Mouse (Mus musculus): ENCODE results near the gene Mkrn2os. TPM values are rescaled to one million over a fixed set of nuclear protein-coding genes. Genes with fewer than 3 reads are reported as not detected.
"Not testable (repeated sequence)": the region's sequence is repeated elsewhere in the genome, so short reads cannot be mapped to it uniquely, and the experiment has no call there.

Gene Mkrn2os
- 33.1 and 36.9 TPM in 2 replicates for polyA plus RNA-seq (2015; fragmentation: Nextera tagmentation; extraction: Ambion mirVana)

DNA sequence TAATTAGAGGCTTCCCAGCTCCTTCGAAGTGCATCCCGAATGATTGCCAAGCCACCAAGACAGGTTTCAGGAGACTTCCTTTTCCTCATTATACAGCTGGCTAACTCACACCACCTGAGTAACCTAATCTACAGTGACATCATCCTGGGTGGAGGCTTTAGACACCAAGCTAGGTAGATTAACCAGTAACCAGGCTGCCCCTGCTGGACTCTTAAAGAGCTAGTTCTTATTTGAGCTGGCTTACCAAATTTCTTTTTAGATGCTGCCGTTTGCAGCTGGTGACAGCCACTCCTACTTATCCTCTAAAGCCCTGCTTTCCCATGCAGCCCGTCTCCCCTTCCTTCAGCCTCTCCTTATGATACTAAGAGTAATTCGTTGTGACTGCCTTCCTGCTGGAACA is at the start of gene Mkrn2os:
TSS of gene Mkrn2os (minus strand) at position 119 of the 400 bp plus-strand sequence.
- H3K4me3 ChIP-seq (replicated peaks), result peak within 1 kb of the TSS; percentile 30
- 33% methylated on average over 5 of the region's 5 CpGs for WGBS
- no peaks in the 10 kb centered on the region for H3K36me3 ChIP-seq
- peak within 1 kb of the TSS; percentile 80 for H3K27ac ChIP-seq
- peak within 1 kb of the TSS; percentile 16; the same call in 1 of the 2 replicates for H3K9ac ChIP-seq
- peak within 1 kb of the TSS; percentile 47 for H3K4me2 ChIP-seq (replicated peaks)
- H3K9me3 ChIP-seq, result no peaks in the 10 kb centered on the region
- peak; percentile 92 for ATAC-seq
- H3K27me3 ChIP-seq (replicated peaks), result no peaks in the 10 kb centered on the region
- no peaks in the 10 kb centered on the region for H3K4me1 ChIP-seq (replicated peaks)

DNA sequence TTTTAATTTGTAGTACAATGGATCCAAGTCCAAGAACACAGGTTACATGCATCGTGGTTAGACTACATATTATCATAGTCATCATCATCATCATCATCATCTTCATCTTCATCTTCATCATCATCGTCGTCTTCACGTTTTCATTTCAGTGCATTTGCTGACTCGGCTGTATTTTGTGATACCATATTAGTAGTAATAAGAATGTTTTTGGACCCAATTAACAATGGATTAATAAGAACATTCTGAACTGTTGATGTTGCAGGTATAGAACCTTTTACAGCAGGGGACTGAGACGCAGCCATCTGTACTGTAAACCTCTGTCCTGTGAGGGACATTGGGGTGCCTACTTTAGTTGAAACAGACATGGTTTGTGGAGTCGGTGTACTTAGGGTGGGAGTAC is 45.8 kb upstream of the Mkrn2os start:
- H3K4me3 ChIP-seq (replicated peaks); H3K9ac ChIP-seq; ATAC-seq; H3K27ac ChIP-seq; H3K4me1 ChIP-seq (replicated peaks); H3K27me3 ChIP-seq (replicated peaks); H3K4me2 ChIP-seq (replicated peaks); H3K9me3 ChIP-seq: not testable (repeated sequence)
- H3K36me3 ChIP-seq, result peaks cover 23% of the 10 kb centered on the region
- 93% methylated on average over 7 of the region's 7 CpGs for WGBS

DNA sequence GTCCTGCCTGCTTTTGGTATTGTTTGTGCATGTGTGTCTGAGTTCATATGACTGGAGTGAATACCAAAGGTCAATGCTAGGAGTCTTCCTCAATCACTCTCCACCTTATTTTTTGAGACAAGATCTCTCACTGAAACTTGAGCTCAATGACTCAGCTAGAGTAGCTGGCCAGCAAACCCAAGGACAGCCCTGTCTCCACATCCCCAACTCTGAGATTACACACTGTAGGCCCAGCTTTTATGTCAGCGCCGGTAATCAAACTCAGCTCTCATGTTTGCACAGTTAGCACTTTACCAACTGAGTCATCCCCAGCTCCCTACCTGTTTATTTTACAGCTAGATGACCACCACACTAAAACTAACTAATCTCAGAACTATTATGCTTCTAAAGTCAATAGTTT is 41.6 kb upstream of the Mkrn2os start:
- H3K36me3 ChIP-seq, result peaks cover 28% of the 10 kb centered on the region
- 0 out of 2 replicates have a peak, but pooled peaks have one; percentile 49 for ATAC-seq
- H3K27ac ChIP-seq, result no peak overlapping the region
- no peaks in the 10 kb centered on the region for H3K9me3 ChIP-seq
- 79% methylated on average over 2 of the region's 2 CpGs for WGBS
- no peaks in the 10 kb centered on the region for H3K27me3 ChIP-seq (replicated peaks)
- H3K4me2 ChIP-seq (replicated peaks), result no peak overlapping the region
- H3K9ac ChIP-seq, result no peak overlapping the region
- H3K4me3 ChIP-seq (replicated peaks), result no peak overlapping the region
- H3K4me1 ChIP-seq (replicated peaks), result no peaks in the 10 kb centered on the region

DNA sequence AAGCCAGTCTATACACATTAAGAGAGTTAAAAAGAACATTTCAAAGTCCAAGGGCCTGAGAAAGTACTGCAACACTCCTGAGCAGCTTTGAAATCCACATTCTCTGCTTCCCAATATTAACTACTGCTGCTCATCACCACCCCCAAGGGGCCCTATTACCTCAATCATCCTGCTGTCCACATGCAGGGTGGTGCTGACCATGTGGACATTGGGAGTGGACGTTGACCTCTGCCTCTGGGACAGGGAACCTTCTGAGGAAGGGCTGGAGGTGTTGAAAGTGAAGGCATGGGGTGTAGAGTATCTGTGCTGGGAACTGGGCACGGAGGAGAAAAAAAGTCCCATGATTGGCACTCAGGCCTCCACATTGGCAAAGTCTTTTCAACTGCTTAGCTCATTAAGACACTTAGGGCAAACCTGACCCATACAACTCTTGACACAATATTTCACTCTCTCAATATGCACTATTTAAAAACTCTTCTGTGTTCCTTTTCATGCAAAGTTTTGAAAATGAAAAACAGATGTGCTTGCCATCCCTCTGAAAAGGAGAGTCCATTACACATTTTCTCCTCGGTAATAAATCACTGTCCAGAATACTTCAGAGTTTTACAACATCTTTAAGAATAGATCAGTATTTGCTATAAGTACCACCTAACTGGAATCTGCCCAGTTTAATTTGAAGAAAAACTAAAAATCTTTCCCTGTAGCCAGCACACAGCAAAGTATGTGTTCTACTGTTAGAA is 38.9 kb upstream of the Mkrn2os start:
- H3K36me3 ChIP-seq, result peaks cover 19% of the 10 kb centered on the region

DNA sequence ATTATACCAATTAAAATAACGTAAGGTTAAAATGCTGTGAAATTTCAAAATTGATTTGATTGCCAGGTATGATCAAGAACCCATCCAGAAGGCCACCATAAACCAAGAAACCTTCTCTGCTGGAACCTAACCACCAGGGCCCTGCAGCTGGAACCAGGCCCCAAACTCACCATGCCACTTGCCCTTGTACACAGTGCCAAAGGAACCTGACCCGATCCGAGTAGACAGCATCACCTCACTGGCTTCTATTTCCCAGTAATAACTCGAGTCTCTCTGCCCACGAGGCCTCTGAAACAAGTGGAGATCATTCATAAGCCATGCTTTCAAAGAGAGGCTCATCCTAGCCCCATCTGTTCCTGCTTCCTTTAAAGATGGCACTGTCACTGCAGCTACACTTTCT is 33.7 kb upstream of the Mkrn2os start:
- Histone ChIP-seq H3K9me3 (no peaks in the 10 kb centered on the region), H3K4me3 (replicated peaks) (no peak overlapping the region), H3K4me1 (replicated peaks) (no peaks in the 10 kb centered on the region), H3K9ac (no peak overlapping the region), H3K27ac (no peak overlapping the region), H3K27me3 (replicated peaks) (no peaks in the 10 kb centered on the region), H3K36me3 (peaks cover 25% of the 10 kb centered on the region), H3K4me2 (replicated peaks) (no peak overlapping the region)
- no peak for ATAC-seq
- 86% methylated on average over 5 of the region's 5 CpGs for WGBS

More for the DNA sequence above, 38.9 kb upstream of the Mkrn2os start:
- no peak overlapping the region for H3K27ac ChIP-seq
- no peak for ATAC-seq
- H3K27me3 ChIP-seq (replicated peaks), result no peaks in the 10 kb centered on the region
- no peak overlapping the region for H3K4me2 ChIP-seq (replicated peaks)
- no peak overlapping the region for H3K9ac ChIP-seq
- 86% methylated on average over 3 of the region's 3 CpGs for WGBS
- no peaks in the 10 kb centered on the region for H3K4me1 ChIP-seq (replicated peaks)
- no peaks in the 10 kb centered on the region for H3K9me3 ChIP-seq
- H3K4me3 ChIP-seq (replicated peaks), result no peak overlapping the region

DNA sequence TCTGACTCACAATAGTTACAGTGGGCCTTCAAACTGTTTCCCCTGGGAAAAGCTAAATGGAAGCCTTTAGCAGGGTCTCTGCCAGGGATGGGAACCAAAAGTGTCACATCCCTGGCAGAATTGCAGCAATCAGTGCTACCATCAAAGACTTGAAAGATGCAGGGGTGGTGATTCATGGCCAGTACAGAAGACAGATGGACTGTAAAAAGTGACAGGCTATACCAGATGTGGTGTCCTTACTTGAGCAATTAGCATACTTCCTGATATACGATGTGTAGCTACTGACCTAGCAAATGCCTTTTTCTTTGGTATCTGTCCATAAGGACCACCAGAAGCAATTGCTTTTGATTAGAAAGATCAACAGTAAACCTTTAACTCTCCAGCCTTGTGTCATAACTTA is 28.6 kb upstream of the Mkrn2os start:
- Histone ChIP-seq H3K4me2 (replicated peaks) (no peak overlapping the region), H3K27ac (no peak overlapping the region), H3K27me3 (replicated peaks) (no peaks in the 10 kb centered on the region), H3K36me3 (peaks cover 53% of the 10 kb centered on the region), H3K4me1 (replicated peaks) (no peaks in the 10 kb centered on the region), H3K9ac (no peak overlapping the region), H3K9me3 (no peaks in the 10 kb centered on the region), H3K4me3 (replicated peaks) (no peak overlapping the region)
- 48% methylated on average over 1 of the region's 1 CpGs for WGBS
- no peak for ATAC-seq

DNA sequence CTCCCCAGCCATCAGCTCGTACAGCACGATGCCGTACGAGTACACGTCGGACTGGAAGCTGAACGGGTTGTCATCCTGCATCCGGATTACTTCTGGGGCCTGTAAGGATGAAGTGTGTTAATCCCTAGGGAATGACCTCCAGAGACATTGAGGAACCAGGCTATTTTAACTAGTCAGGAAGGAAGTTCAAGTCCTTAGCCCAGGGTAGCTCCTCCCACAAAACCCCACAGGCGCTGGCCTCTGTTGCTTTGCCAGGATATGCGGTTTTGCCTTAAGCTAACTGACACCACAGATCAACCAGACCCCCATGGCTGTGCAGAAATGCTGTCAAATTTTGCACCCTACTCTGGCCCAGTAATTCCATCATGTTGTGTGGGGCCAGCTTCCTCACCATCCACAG is 27.4 kb upstream of the Mkrn2os start:
- Histone ChIP-seq H3K4me1 (replicated peaks) (no peaks in the 10 kb centered on the region), H3K4me3 (replicated peaks) (no peak overlapping the region), H3K36me3 (peaks cover 50% of the 10 kb centered on the region), H3K27me3 (replicated peaks) (no peaks in the 10 kb centered on the region), H3K4me2 (replicated peaks) (no peak overlapping the region), H3K27ac (no peak overlapping the region), H3K9me3 (no peaks in the 10 kb centered on the region), H3K9ac (no peak overlapping the region)
- ATAC-seq, result no peak
- WGBS, result 91% methylated on average over 10 of the region's 10 CpGs

DNA sequence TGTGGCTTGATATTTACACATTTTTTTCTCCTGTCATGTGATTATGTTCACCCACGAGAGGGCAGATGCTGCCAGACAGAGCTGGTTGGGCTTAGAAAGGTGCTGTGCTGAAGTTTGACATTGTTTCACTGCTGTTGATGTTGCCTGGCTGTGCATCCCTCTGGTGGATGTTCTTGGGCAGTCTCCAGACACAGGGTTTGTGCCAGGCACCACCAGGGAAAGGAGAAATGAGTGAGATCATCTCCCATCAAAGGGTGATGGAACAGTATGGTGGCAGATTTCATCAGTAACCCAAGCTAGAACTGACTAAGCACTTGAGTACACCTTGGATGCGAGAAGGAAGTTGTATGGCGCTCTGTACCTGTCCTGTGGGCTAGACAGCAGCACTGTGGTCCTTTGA is 23.6 kb upstream of the Mkrn2os start:
- H3K9ac ChIP-seq, result no peak overlapping the region
- ATAC-seq, result no peak
- 79% methylated on average over 3 of the region's 3 CpGs for WGBS

DNA sequence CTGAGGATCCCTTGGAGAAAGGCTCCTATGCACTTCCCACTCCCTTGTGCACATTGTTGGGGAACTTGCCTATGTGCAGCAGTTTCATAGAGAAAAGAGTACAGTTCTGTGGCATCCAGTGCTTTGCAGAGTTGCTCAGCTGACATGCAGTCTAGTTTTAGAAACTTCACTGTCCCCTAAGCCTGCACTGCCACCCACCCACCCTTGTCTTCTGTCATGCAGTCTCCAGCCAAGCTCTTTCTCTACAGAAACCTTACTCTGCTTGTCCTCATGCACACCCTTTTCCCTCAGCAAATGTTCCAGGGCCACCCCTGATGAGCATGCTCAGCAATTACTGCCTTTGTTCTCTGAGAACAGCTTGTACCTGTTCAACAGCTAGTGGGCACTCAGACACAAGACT is 21.4 kb upstream of the Mkrn2os start:
- no peaks in the 10 kb centered on the region for H3K27me3 ChIP-seq (replicated peaks)
- peaks cover 55% of the 10 kb centered on the region for H3K36me3 ChIP-seq
- no peaks in the 10 kb centered on the region for H3K4me1 ChIP-seq (replicated peaks)
- no peaks in the 10 kb centered on the region for H3K9me3 ChIP-seq
- ATAC-seq, result no peak
- no peak overlapping the region for H3K27ac ChIP-seq
- no peak overlapping the region for H3K4me2 ChIP-seq (replicated peaks)
- H3K4me3 ChIP-seq (replicated peaks), result no peak overlapping the region
- no peak overlapping the region for H3K9ac ChIP-seq

More for the DNA sequence above, 23.6 kb upstream of the Mkrn2os start:
- Histone ChIP-seq H3K9me3 (no peaks in the 10 kb centered on the region), H3K36me3 (peaks cover 54% of the 10 kb centered on the region), H3K27ac (no peak overlapping the region), H3K27me3 (replicated peaks) (no peaks in the 10 kb centered on the region), H3K4me2 (replicated peaks) (no peak overlapping the region), H3K4me1 (replicated peaks) (no peaks in the 10 kb centered on the region), H3K4me3 (replicated peaks) (no peak overlapping the region)

DNA sequence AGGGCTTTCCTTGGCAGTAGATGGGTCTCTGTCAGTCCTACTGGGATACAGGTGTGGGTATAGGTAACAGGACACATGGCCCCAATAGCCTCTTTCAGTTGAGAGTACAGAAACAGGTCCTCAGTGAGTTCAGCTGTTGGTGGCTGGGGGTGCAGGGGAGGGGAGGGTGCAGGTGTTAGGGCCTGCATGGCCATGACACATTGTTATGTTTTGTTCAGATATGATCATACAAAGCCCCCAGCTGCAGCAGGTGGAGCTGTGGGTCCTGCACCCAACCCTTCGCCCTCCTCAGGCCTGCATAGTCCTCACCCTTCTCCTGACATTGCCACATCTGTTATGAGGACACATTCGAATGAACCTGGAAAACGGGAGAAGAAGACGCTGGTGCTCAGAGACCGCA is 17.9 kb upstream of the Mkrn2os start:
- Histone ChIP-seq H3K4me3 (replicated peaks) (no peak overlapping the region), H3K9me3 (no peaks in the 10 kb centered on the region), H3K27ac (no peak overlapping the region), H3K4me1 (replicated peaks) (no peaks in the 10 kb centered on the region), H3K27me3 (replicated peaks) (no peaks in the 10 kb centered on the region), H3K4me2 (replicated peaks) (no peak overlapping the region), H3K9ac (no peak overlapping the region), H3K36me3 (peaks cover 28% of the 10 kb centered on the region)
- no peak for ATAC-seq
- WGBS, result 90% methylated on average over 5 of the region's 5 CpGs

DNA sequence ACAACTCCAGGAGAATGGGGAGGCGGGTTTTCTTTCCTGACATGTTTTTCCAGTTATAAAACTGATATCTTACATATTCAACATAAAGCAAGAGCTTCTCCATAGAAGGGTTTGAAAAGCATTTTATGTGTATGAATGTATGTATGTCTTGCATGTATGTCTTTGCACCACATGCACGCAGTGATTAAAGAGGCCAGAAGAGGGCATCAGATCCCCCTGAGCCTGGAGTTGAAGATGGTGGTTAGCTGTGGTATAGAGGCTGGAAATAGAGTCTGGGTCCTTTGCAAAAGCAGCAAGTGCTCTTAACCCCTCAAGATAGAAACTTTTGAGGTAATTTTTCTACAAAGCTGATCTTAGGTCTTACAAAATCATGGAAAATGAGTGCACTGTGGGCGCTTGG is 16.7 kb upstream of the Mkrn2os start:
- 75% methylated on average over 3 of the region's 3 CpGs for WGBS
- Histone ChIP-seq H3K27ac (no peak overlapping the region), H3K9ac (no peak overlapping the region), H3K4me1 (replicated peaks) (no peaks in the 10 kb centered on the region), H3K4me3 (replicated peaks) (no peak overlapping the region), H3K36me3 (peaks cover 22% of the 10 kb centered on the region), H3K9me3 (no peaks in the 10 kb centered on the region), H3K4me2 (replicated peaks) (no peak overlapping the region), H3K27me3 (replicated peaks) (no peaks in the 10 kb centered on the region)
- no peak for ATAC-seq

DNA sequence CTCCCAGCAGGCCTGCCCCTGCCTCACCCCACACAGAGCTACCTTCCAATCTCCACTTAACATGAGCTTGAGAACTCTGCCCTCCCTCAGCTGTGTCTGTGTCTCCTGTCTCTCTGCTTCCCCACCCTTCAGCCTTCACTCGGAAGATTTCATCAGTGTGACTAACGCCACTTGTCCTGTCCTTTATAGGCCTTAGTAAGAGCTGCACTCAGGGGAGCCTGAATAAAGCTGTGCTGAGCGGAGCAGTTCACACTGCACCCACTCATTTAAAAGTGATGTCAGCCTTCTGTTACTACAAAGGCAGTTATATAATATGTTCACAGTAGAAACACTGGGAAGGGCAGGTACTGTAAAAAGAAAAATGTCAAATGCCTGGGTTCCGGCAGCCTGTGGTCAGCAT is 15.1 kb upstream of the Mkrn2os start:
- Histone ChIP-seq H3K4me1 (replicated peaks) (peaks cover 8% of the 10 kb centered on the region), H3K27me3 (replicated peaks) (no peaks in the 10 kb centered on the region), H3K9ac (no peak overlapping the region), H3K4me2 (replicated peaks) (no peak overlapping the region), H3K4me3 (replicated peaks) (no peak overlapping the region), H3K36me3 (peaks cover 12% of the 10 kb centered on the region), H3K9me3 (no peaks in the 10 kb centered on the region), H3K27ac (no peak overlapping the region)
- 75% methylated on average over 4 of the region's 4 CpGs for WGBS
- ATAC-seq, result no peak

DNA sequence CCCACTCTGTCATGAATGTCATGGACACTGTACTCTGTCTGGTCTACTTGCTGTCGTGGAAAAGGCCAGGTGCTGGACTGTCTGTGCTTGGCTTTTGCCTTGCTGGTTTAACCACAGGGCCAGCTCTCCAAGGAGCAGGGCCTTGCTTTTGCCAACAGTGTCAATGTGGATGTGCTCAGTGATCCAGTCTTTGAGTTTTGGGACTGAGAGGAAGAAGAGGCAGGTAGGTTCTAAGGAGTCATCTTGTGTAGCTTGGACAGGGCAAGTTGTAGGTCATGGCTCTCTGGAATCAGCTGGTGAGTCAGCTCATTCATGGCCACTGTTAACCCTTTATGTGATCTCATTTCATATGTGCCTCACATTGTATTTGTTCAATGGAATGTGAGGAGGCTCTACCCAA is 14.1 kb upstream of the Mkrn2os start:
- no peaks in the 10 kb centered on the region for H3K9me3 ChIP-seq
- no peak overlapping the region for H3K4me3 ChIP-seq (replicated peaks)
- H3K36me3 ChIP-seq, result peaks cover 12% of the 10 kb centered on the region
- no peaks in the 10 kb centered on the region for H3K27me3 ChIP-seq (replicated peaks)
- 82% methylated on average over 1 of the region's 1 CpGs for WGBS
- ATAC-seq, result no peak
- no peak overlapping the region for H3K9ac ChIP-seq
- H3K27ac ChIP-seq, result no peak overlapping the region
- peaks cover 10% of the 10 kb centered on the region for H3K4me1 ChIP-seq (replicated peaks)
- H3K4me2 ChIP-seq (replicated peaks), result no peak overlapping the region

Measured in intestine, embryonic 15.5 days (tissue).